In the genomic region with DNA sequence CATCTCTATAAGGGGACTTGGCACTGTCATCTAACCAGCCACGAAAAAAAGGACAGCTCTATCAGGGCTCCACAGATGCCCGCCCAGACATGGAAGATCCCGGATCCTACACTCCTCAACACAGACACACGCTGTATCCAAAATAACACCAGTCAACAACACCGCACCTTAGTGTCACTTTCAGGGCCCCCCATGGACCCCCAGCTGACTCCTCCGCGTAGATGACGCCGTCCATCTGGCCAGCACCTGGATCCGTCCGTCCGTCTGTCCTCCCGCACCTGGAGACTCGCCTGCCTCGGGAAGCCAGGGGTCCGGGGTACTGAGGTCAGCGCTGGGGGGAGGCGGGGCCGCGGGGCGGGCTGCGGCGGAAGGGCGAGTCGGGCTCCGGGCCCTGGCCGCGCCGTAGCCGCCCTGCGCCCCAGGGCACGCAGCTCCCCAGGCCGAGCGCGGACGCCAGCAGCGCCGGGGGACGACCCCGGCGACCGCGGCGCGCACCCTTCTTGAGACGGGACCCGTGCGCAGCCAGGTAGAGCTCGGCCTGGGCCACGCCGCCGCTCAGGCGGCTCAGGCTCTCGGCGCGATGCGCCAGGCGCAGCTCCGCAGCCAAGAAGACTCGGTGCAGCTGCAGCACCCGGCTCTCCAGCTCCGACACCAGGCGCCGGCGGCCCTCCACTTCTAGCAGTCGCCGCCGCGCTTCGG, we compare ENCODE assay signal across 9 mouse cellular contexts. TPM values are rescaled to one million over a fixed set of nuclear protein-coding genes. Genes with fewer than 3 reads are reported as not detected.
DNase-seq lines count a peak whose midpoint lies in the region; ATAC-seq lines count a peak whose summit lies in the region.
"Had no signal": no experiment of that assay in that cellular context is flagged by ENCODE, and none has a peak within 500 bp of the region (broad histone marks: within the 10 kb centered on the region; RNA-seq: fewer than 3 reads in every experiment).

No protein-coding gene starts in this region.

- ATAC-seq in forebrain, embryonic 12.5 days (ENCODE audit: low FRiP score) = peak; percentile 49
- peak; percentile 62 for ATAC-seq in neural tube, embryonic 14.5 days (ENCODE audit: low read depth)

- peak overlapping the region; percentile 100 for H3K4me2 ChIP-seq in forebrain, embryonic 12.5 days
- peak overlapping the region; percentile 99 for H3K4me2 ChIP-seq in neural tube, embryonic 14.5 days (ENCODE audit: low read depth, low read length)

- peak overlapping the region; percentile 65 for H3K9ac ChIP-seq in forebrain, embryonic 12.5 days
- peak overlapping the region; percentile 68 for H3K9ac ChIP-seq in neural tube, embryonic 14.5 days (replicated peaks; ENCODE audit: low read depth, low read length)

- H3K27ac ChIP-seq in forebrain, embryonic 12.5 days = no peak overlapping the region
- H3K27ac ChIP-seq in neural tube, embryonic 14.5 days (ENCODE audit: low read depth, low read length) = peak overlapping the region; percentile 10; the same call in 1 of the 2 replicates

- peaks cover 25% of the 10 kb centered on the region for H3K4me1 ChIP-seq in forebrain, embryonic 12.5 days
- peaks cover 5% of the 10 kb centered on the region; the same call in 1 of the 2 replicates for H3K4me1 ChIP-seq in neural tube, embryonic 14.5 days (ENCODE audit: control insufficient read depth, insufficient read depth, low read length)

- peak overlapping the region; percentile 62 for H3K4me3 ChIP-seq in forebrain, embryonic 12.5 days (replicated peaks)
- peak overlapping the region; percentile 64 for H3K4me3 ChIP-seq in neural tube, embryonic 14.5 days (ENCODE audit: low read depth, low read length)

- peaks cover 94% of the 10 kb centered on the region for H3K27me3 ChIP-seq in forebrain, embryonic 12.5 days
- peaks cover 48% of the 10 kb centered on the region for H3K27me3 ChIP-seq in neural tube, embryonic 14.5 days (ENCODE audit: control insufficient read depth, insufficient read depth, low read length)

- no peaks in the 10 kb centered on the region for H3K36me3 ChIP-seq in forebrain, embryonic 12.5 days (replicated peaks)
- no peaks in the 10 kb centered on the region for H3K36me3 ChIP-seq in neural tube, embryonic 14.5 days (ENCODE audit: control insufficient read depth, insufficient read depth, low read length)

- under 1% methylated on average over 70 of the region's 70 CpGs for WGBS in forebrain, embryonic 12.5 days
- under 1% methylated on average over 54 of the region's 70 CpGs for WGBS in neural tube, embryonic 14.5 days

- peak; percentile 44 to 60 for DNase-seq in adrenal gland, adult (ENCODE audit: inconsistent age in 2 of 2, low spot score in 1 of 2)
- no peak for DNase-seq in adrenal gland, adult 8-10 months
- DNase-seq in right cerebral cortex, postnatal 14 days = peak; percentile 58
- DNase-seq in right cerebral cortex, adult 18-20 months = no peak
- DNase-seq in kidney, postnatal 14 days = peak; percentile 41
- DNase-seq in urinary bladder, postnatal 25 days (ENCODE audit: low spot score) = no peak

- no peaks in the 10 kb centered on the region for H3K9me3 ChIP-seq in forebrain, embryonic 12.5 days
- no peaks in the 10 kb centered on the region for H3K9me3 ChIP-seq in neural tube, embryonic 14.5 days (ENCODE audit: control insufficient read depth, low read length)

RNA-seq across cellular contexts. Expression of gene Trnp1, which starts 0.7 kb away (rescaled TPM):
- 10 to 100 TPM in 1 of 4 experiments, 1 to 10 TPM in 3; 3.1 to 10.6 (median 6.3) TPM for total RNA-seq in adrenal gland, adult 8-10 months (2022)
- 0.97 and 2.2 TPM in 2 replicates for polyA plus RNA-seq in forebrain, embryonic 12.5 days (2016; fragmentation: Nextera tagmentation; extraction: Ambion mirVana)
- polyA plus RNA-seq in neural tube, embryonic 14.5 days (2014; fragmentation: Nextera tagmentation; extraction: Ambion mirVana) = 9.5 and 11.2 TPM in 2 replicates

RNA-seq across cellular contexts. Expression of gene Tent5b, which starts 17.7 kb away (rescaled TPM):
- 10 to 100 TPM in 2 of 4 experiments, 1 to 10 TPM in 2; 1.1 to 14.5 (median 6.0) TPM for total RNA-seq in adrenal gland, adult 8-10 months (2022)
- polyA plus RNA-seq in forebrain, embryonic 12.5 days (2016; fragmentation: Nextera tagmentation; extraction: Ambion mirVana) = 0.24 and 0.50 TPM in 2 replicates
- polyA plus RNA-seq in neural tube, embryonic 14.5 days (2014; fragmentation: Nextera tagmentation; extraction: Ambion mirVana) = 0.18 TPM in 1 of 2 replicates, not detected in the other

RNA-seq across cellular contexts. Expression of gene Kdf1, which starts 21.2 kb away (rescaled TPM):
- 1 to 10 TPM in 3 of 4 experiments, under 1 TPM in 1; 0.90 to 5.9 (median 3.1) TPM for total RNA-seq in adrenal gland, adult 8-10 months (2022)
- polyA plus RNA-seq in forebrain, embryonic 12.5 days (2016; fragmentation: Nextera tagmentation; extraction: Ambion mirVana) = 1.4 and 1.7 TPM in 2 replicates
- 0.20 and 0.58 TPM in 2 replicates for polyA plus RNA-seq in neural tube, embryonic 14.5 days (2014; fragmentation: Nextera tagmentation; extraction: Ambion mirVana)
- total RNA-seq: heart, adult 18-20 months had no signal

RNA-seq across cellular contexts. Expression of gene Nudc, which starts 48.2 kb away (rescaled TPM):
- 100 to 1,000 TPM; 135 to 175 (median 167) TPM for total RNA-seq in adrenal gland, adult 8-10 months (2022)
- polyA plus RNA-seq in forebrain, embryonic 12.5 days (2016; fragmentation: Nextera tagmentation; extraction: Ambion mirVana) = 393 and 406 TPM in 2 replicates
- polyA plus RNA-seq in neural tube, embryonic 14.5 days (2014; fragmentation: Nextera tagmentation; extraction: Ambion mirVana) = 180 and 192 TPM in 2 replicates

RNA-seq across cellular contexts. Expression of gene Nr0b2, which starts 55.6 kb away (rescaled TPM):
- total RNA-seq in adrenal gland, adult 8-10 months (2022) = 10 to 100 TPM; 39.6 to 62.0 (median 48.8) TPM
- not detected in 2 replicates for polyA plus RNA-seq in forebrain, embryonic 12.5 days (2016; fragmentation: Nextera tagmentation; extraction: Ambion mirVana)
- not detected in 2 replicates for polyA plus RNA-seq in neural tube, embryonic 14.5 days (2014; fragmentation: Nextera tagmentation; extraction: Ambion mirVana)

Comparison
In these comparisons a context has a peak if more than half of its experiments do, and no peak if none do; other contexts are left out.
1. DNase-seq: peak in adrenal gland, adult (2 of 2), right cerebral cortex, postnatal 14 days (single experiment) and kidney, postnatal 14 days (single experiment); none in adrenal gland, adult 8-10 months (single experiment), right cerebral cortex, adult 18-20 months (single experiment) and urinary bladder, postnatal 25 days (single experiment).